Mouse (Mus musculus): ENCODE measurements around the gene Fam214a.

Fam214a gene

DNA sequence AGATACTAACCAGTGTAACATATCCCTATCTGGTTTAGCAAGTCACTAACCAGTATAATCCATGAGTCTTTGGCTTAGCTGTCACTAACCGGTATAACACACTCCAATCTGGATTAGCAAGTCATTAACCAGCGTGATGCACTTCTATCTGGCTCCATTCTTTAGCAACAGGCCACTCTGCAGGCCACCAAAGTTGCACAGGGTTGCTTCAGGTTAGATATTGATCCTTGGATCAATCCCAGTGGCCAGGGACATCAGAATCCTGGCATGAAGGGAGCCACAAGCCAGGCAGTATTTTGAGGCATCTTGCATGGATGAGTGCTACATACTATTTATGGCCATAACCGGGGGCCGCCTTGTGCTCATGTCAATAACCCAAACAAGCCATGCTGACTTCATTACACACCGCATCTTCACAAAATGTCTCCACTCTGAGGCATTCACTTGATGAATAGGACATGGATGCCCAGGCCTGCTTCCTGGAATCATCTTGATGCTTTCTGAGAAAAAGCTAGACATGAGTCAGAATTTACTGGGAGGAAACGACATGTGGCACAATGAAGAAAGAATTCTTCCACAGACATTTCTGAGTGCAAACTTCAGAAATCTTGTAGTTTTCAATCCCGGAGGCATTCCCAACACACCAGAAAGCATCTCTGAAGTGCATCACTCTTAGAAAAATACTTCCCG is 5.8 kb upstream of the Fam214a start:
- in situ Hi-C loops (cut with MboI; ENCODE audit: unreplicated experiment in 2 of 2): no loop called here

DNA sequence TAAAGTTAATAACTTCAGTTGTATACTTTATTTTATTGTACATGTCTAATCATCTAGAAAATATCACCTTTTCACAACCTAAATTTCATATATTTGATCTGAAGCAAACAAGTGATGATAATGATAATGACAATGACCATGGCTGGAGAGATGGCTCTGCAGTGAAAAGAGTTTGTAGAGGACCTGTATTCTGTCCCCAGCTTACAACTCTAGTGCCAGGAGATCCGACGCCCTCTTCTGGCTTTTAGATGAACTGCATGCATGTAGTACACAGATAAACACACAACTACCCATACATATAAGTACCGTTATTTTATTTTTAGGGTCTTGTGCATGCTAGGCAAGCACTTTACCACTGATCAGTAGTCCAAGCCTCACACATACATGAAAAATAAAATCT is 1.2 kb upstream of the Fam214a start:
- in situ Hi-C loops (cut with MboI; ENCODE audit: unreplicated experiment in 2 of 2): loop anchor here (5.0 to 10.0 kb wide), 3 partner anchors 36 to 73 kb away; no protein-coding TSS in a partner anchor

DNA sequence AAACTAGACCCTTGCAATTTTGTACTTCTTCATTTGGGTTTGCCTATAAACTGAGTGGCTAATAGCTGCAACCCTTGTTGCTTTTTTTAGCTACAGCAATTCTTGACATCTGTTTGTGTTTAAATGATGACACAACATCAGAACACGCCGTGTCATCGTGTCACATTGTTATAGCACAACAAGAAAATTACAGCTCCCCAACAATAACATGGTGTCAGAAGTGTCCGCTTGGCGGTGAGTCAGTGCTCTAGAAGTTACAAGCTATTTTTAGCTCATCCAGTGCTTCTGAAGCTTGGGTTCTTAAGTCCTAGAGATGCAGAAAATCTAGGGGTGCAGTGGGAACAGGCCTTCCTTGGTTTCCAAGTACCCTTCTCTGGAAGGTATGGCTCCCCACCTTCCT is 578 bp upstream of the Fam214a start:
- in situ Hi-C loops (cut with MboI; ENCODE audit: unreplicated experiment in 2 of 2): loop anchor here (5.0 to 10.0 kb wide), 3 partner anchors 35 to 73 kb away; no protein-coding TSS in a partner anchor

DNA sequence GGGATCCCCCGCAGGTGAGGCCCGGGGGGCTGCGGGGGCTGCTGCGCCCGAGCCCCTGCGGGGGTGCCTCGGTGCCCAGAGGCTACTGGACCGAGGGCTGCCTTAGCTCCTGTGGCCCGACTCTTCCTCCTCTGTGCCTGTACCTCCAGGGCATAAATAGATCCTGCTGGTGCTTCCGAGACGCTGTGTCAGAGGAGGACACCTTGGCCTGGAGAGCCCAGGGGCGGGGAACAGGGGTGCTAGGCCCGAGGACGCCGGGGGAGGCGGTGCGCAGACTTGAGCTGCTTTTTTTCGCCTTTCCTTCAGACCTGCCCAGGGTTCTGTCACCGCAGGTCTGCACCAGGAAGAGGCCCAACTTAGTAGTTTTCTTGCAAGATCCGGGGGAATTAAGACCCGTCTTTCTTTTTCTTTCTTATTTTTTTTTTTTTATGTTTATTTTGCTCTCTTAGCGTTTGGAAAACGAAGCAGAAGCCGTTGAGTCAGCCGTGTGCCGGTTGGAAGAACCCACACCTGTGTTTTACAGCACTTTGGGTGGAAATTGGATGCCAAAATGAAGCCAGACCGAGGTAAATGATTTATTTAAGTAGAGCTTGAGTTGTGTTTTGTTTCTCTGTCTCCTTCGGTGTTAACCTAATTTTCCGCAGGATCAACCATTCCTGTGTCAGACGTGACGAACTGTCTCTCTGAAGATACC is 728 bp downstream of the Fam214a start:
- in situ Hi-C loops (cut with MboI; ENCODE audit: unreplicated experiment in 2 of 2): loop anchor here (5.0 to 10.0 kb wide), 3 partner anchors 34 to 71 kb away; no protein-coding TSS in a partner anchor

DNA sequence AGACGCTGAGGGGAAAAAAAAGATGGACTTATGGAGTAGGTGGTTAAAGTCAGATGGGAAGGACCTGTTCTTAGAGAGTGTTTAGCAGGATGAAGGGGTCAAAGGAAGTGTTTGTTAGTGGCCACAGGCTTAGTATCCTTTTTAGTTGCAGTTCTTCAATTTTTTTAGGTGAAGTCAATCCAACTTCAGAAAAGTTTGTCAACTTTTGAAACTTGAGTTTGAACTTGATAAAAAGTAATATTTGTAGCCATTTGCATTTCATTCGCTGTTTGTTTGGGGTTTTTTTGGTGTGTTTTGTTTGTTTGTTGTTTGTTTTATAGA is 1.2 kb downstream of the Fam214a start:
- in situ Hi-C loops (cut with MboI; ENCODE audit: unreplicated experiment in 2 of 2): loop anchor here (5.0 to 10.0 kb wide), 3 partner anchors 33 to 71 kb away; no protein-coding TSS in a partner anchor

DNA sequence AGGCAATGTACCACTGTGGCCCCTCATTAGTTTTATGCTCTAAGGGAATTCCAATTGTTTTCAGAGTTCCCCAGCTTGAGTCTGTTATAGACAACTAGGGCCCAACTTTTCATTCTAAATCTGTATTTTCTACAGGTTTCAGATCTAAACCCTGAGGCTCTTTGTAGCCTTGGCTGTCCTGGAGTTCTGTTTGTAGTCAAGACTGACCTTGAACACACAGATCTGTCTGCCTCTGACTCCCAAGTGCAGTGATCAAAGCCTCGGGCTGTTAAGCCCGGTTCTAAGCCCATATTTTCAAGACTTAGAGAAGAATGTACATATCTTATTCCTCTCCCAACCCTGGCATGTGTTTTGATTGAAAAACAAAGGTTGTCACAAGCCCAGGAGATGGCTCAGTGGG is 1.7 kb downstream of the Fam214a start:
- in situ Hi-C loops (cut with MboI; ENCODE audit: unreplicated experiment in 2 of 2): loop anchor here (5.0 to 10.0 kb wide), 3 partner anchors 33 to 70 kb away; no protein-coding TSS in a partner anchor

DNA sequence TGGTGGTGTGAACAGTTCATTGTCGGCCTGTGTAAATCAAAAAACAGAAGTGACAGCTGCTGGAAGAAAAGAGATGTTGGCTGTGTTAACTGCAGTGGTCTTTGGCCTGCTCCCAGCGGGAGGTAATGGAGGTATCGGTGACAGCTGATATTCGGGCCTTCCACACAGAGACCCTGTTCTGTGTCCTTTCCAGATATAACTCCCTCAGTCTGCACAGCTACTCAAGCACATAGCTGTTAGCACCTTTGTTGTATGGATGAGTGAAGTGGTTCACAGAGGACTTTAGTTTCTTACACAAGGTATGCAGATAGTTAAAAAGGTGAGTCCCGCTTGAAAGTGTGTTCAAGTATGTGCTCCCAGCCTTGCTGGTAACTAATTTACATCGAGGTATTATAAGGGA is 7.9 kb downstream of the Fam214a start:
- in situ Hi-C loops (cut with MboI; ENCODE audit: unreplicated experiment in 2 of 2): no loop called here

DNA sequence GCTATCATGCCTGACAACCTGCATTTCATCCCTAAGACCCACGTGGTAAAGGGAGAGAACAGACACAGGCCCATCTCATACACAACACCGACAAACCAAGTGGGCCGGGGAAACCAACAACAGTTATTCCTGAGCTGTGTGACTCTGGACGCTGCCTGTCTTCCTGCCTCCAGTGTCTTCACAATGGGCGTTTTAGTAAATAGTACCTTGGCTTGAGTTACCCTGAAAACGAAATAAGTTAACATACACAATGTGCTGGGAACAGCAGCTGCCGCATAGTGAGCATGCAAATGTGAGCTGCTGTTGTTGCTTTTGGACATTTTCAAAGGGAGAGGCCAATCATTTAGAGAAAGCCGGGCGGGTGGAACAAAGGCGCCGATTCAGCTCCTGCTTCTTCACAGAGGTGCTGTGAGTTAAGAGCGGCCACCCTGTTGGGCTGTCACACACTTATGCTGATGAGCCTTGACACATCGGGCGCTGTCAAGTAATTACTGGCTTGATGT is 8.4 kb downstream of the Fam214a start:
- in situ Hi-C loops (cut with MboI; ENCODE audit: unreplicated experiment in 2 of 2): no loop called here

DNA sequence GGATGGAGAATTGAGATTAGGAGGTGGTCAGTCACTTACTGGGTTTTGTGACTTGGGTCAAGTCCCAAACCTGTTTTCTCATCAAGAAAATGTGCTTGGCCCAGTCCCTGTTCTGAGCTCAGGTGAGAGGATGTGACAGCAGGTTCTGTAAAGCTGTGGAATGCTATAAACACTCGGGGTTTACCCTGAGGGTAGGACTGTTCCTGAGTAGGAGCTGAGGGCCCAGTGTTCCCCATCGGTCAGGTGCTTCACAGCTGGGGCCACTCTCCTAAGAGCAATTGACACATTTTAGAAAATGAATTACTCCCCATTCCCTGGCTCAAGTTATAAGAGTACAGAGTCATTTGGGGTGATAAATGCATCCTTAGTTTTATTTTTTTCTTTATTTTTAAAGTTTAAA is 11.3 kb downstream of the Fam214a start:
- in situ Hi-C loops (cut with MboI; ENCODE audit: unreplicated experiment in 2 of 2): no loop called here

DNA sequence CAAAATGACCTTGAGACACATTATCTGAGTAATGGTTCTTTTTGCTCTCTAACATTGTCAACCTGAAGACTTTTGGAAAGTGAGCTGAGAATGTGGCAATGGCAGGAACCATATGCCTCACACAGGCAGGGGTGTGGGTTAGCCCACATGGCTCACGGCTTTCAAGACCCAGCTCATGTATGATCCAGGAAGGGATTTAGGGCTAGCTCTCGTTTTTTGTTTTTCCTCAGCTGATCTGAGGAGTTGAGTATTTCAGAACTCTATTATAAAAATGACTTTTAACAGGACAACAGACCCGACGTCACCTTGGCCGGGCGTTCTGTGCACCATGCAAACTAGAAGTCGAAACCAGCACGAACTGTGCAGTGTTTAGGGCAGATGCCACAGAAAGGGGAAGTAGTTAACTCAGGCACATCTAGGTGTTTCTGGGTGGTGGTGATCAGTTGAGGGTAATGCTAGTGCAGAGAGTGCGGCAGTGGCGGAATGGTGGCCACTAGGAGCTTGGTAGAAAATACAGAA is 12.2 kb downstream of the Fam214a start:
- in situ Hi-C loops (cut with MboI; ENCODE audit: unreplicated experiment in 2 of 2): no loop called here

DNA sequence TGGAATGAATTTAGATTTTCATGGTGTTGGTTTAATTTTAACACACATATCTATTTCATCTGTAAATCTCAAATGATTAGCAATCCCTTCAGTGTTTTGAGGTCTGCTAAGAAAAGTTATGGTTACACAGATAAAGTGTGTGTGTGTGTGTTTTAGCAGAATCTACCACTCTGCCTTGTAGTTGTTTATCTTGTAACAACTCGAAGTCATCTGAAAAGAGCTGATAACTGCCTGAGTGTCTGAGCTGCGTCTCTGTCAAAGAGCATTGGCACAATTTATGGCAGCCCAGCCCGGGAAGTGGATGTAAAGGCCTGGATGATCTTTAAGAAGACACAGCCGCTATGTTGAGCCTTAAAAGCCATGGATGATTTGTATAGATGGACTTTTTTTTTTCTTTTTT is 13.5 kb downstream of the Fam214a start:
- in situ Hi-C loops (cut with MboI; ENCODE audit: unreplicated experiment in 2 of 2): no loop called here

DNA sequence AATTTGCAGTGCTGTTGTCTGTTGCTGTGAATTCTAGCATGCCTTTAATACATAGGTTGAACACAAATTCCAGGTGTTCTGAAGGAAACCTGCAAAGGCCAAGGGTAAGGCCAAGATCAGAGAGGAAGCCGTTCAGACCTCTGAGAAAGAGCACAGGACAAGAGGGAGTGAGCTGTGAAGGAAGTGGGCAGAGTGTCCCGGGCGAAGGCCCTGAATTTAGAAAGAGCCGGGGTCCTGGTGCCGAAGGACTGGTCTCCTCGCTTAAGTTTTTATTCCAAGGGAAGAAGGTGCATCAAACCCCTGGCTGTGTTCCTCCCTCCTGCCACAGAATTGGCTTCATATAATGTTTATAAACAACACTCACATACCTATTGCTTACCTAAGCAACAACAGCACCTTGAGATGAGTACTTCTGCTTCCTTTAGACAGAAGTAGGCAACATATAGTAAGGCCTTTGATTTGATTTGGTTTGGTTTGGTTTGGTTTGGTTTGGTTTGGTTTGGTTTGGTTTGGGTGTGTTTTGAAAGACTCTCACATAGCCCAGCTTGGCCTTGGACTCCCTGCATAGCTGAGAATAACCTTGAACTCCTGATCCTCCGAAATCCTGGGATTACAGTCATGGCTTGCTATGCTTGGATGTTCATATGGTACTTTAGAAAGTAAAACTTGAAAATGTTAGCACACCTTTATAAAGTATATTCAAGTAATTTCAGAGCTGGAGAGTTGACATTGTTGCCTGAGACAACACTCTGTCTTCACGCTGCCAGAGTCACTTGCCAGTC is 16.2 kb downstream of the Fam214a start:
- in situ Hi-C loops (cut with MboI; ENCODE audit: unreplicated experiment in 2 of 2): no loop called here

DNA sequence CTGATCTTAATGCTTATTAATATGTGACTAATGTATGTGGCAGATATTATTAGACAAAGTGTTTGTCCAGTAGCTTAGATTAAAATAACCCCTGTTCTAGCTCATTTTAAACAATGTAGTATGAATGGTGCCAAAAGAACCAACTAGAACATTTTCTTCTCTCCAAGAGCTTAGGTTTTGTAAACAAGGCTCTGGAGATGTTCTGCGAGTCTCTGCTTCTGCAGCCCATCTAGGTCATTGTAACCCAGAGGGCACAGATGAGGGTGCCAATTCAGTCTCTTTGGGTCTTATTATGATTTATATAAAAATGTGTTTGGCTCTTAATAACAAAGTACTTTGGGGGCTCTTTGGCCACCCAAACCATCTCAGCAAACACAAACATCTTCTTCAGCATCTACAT is 17.9 kb downstream of the Fam214a start:
- in situ Hi-C loops (cut with MboI; ENCODE audit: unreplicated experiment in 2 of 2): no loop called here

DNA sequence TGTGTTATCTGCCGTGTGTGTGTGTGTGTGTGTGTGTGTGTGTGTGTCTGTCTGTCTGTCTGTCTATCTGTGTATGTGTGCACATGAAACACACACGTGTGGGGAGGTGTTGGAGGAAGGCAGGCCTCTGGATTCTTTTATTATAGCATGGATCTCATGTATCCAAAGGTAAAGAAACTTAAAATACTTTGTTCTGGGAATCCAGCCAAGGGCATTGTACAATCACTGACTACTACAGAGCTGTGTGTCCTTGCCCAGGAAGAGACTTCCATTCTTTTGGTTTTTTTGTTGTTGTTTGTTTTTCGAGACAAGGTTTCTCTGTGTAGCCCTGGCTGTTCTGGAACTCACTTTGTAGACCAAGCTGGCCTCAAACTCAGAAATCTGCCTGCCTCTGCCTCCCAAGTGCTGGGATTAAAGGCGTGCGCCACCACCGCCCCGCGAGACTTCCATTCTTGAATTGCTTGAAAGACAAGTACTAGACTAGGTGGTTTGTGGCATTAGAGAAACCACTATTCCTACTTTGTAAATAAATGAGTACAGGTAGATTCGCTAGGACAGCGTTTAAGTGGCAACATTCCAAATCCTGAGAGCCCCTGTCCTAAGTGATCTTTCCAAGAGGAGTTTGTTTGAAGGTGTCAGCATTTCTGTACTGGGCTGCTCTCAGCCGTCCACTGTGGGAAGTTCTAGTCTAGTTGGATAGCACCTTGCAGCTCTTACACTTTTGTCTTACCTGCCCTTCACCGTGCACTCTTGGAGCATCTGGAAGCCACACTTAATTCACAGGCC is 18.7 kb downstream of the Fam214a start:
- in situ Hi-C loops (cut with MboI; ENCODE audit: unreplicated experiment in 2 of 2): no loop called here

DNA sequence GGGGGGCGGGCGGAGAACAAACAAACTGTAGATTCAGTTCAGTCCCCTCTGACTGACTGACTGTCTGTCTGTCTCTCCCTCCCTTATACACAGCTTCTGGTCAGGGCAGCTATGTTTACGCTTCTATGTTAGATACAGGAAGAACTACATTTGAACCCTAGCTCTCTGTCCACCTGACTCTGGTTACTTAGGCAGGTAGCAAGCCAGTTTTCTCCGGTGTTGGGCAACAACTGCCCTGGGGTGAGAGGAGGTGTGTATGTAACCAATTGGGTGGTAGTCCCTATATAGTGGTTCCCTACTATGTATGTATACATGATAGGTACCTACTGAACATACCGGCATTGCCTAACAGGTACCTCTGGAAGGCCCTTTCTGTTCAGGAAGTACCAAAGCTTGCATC is 20.1 kb downstream of the Fam214a start:
- in situ Hi-C loops (cut with MboI; ENCODE audit: unreplicated experiment in 2 of 2): no loop called here

DNA sequence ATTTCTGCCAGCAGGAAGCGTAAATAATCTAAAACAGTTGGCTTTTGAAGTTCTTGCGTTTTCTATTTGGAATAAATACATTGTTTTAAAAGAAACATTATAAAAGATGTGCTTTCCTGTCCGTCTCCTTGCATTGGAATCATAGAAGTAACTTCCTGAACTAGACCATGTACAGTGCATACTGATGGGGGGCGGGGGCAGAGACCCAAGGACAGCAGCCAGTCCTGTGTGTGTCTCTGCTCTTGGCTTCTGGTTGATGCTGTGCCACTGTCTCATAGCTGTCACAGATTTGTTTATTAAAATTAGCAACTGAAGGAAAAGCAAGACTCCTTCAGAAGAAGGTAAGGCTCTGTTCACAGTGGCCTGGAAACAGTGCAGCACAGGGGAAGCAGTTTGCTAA is 20.5 kb downstream of the Fam214a start:
- in situ Hi-C loops (cut with MboI; ENCODE audit: unreplicated experiment in 2 of 2): no loop called here

DNA sequence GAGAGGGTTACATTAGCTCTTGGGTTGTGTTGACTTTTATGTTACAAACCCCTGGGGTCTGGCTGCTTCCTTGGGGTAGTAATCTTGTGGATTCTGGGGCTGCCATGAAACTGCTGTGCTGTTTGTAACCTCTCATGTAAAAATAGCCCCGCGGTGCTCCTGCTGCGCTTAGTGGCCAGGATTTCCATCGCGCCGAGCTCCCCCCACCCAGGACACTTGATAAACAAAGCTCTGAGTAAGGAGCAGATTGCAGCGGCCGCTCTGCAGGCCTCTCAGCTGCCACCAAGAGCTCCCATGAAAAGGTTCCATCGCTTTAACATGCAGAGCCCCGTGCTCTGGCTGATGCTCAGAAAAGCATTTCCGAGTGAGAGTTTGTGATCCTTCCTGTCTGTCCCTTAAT is 22.1 kb downstream of the Fam214a start:
- in situ Hi-C loops (cut with MboI; ENCODE audit: unreplicated experiment in 2 of 2): loop anchor here in 1 of 2 experiments (25.0 kb wide), 1 partner anchor 1088 kb away; no protein-coding TSS in a partner anchor

DNA sequence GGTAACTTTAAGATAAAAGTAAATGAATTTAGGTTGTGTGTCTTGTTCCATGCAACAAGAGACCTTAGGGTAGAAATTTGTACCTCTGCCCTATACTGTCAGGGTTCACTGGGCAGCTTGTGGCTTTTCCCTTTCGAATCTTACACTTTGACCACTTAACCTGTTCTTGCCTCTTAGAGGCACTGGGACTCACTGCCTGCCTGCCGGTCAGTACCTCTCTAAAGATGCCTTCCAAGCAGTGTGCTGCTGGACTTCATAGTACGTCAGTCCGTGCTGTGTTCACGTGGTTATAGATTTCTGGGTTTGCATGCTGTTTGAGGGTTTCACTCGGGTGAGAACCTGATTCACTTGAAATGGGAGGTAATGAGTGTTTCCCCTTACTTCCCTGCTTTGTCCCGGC is 22.7 kb downstream of the Fam214a start:
- in situ Hi-C loops (cut with MboI; ENCODE audit: unreplicated experiment in 2 of 2): loop anchor here in 1 of 2 experiments (25.0 kb wide), 1 partner anchor 1087 kb away; no protein-coding TSS in a partner anchor

DNA sequence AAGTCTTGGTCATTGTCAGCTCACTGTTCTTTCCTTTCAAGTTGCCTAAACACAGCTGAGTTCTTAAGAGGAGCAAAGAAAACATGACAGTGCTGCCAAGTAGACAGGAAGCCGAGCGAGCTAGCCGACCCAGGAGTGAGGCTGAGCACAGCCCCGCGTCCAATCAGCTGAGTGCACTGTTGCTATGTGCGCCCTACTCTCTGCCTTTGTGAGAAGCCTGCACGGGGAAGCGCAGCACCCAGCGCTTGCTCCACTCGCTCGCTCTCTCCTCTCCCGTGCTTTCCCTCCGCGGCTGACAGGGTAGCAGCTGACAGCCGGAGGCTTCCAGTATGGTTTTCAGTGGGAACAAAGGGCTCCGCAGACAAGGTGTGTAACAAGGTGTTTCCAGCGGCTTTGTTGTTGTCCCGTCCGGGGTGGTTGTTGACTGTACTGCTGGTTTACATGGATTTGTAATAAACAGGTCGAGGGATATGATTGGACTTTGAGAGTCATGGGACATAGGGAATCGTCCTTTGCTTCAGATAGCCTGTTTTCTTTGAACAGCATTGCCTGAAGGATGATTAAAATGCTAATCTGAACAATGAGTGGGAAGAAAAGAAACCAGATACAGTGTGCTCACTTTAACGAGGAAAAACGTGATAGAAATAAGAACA is 23.4 kb downstream of the Fam214a start:
- in situ Hi-C loops (cut with MboI; ENCODE audit: unreplicated experiment in 2 of 2): loop anchor here in 1 of 2 experiments (25.0 kb wide), 1 partner anchor 1086 kb away; no protein-coding TSS in a partner anchor
